Mouse (Mus musculus): ENCODE measurements around the gene Rab25.

GRCm38 (mm10) chr3:88500655-88501365 lies 47.3 kb downstream of the Rab25 start:
- TF ChIP-seq CTCF (IDR thresholded peaks at IDR 0.05; ENCODE audit: low read depth) (no peak), EP300 (optimal IDR thresholded peaks at IDR 0.05) (no peak)

Data from stomach, postnatal 0 days (tissue).